Mouse (Mus musculus) forelimb bud, embryonic 11.5 days (tissue): Measurements from ENCODE around the gene Anxa2.

ENCODE experiments used
- DNase-seq: peaks from one replicate; pipeline ENCODE4 v3.0.0-alpha.2; 2012; ENCODE audit warnings: low read depth, low spot score

The Anxa2 gene

GRCm38 (mm10) chr9:69453066-69453900, at the start of gene Anxa2:
Anxa2 (plus strand) TSS chr9:69453620.
- DNase-seq = peak; percentile 65

- DNase-seq = no peak
These were observed 48.7 kb upstream of the Anxa2 start for GRCm38 (mm10) chr9:69404671-69405070.

- DNase-seq = no peak
These were observed 33.9 kb upstream of the Anxa2 start for GRCm38 (mm10) chr9:69419476-69419875.

- DNase-seq = no peak
These were observed 22.9 kb upstream of the Anxa2 start for GRCm38 (mm10) chr9:69430531-69430930.

GRCm38 (mm10) chr9:69431863-69432555, 21.4 kb upstream of the Anxa2 start:
- peak; percentile 65 for DNase-seq

GRCm38 (mm10) chr9:69435194-69435593, 18.2 kb upstream of the Anxa2 start:
- DNase-seq = no peak

- no peak for DNase-seq
These were observed 17.8 kb upstream of the Anxa2 start for GRCm38 (mm10) chr9:69435662-69436061.

- DNase-seq = no peak
These were observed 13.5 kb upstream of the Anxa2 start for GRCm38 (mm10) chr9:69439805-69440357.

- DNase-seq = no peak
These were observed 10.9 kb upstream of the Anxa2 start for GRCm38 (mm10) chr9:69442471-69443038.

GRCm38 (mm10) chr9:69443203-69443602, 10.2 kb upstream of the Anxa2 start:
- no peak for DNase-seq

- DNase-seq = no peak
These were observed 4.6 kb upstream of the Anxa2 start for GRCm38 (mm10) chr9:69448801-69449200.

GRCm38 (mm10) chr9:69450636-69451035, 2.8 kb upstream of the Anxa2 start:
- DNase-seq = no peak

GRCm38 (mm10) chr9:69451886-69452810, 1.3 kb upstream of the Anxa2 start:
- no peak for DNase-seq

- no peak for DNase-seq
These were observed 664 bp downstream of the Anxa2 start for GRCm38 (mm10) chr9:69453901-69454666.

- no peak for DNase-seq
These were observed 1.3 kb downstream of the Anxa2 start for GRCm38 (mm10) chr9:69454691-69455090.

- no peak for DNase-seq
These were observed 2.0 kb downstream of the Anxa2 start for GRCm38 (mm10) chr9:69455391-69455790.

- no peak for DNase-seq
These were observed 3.1 kb downstream of the Anxa2 start for GRCm38 (mm10) chr9:69456406-69457075.

GRCm38 (mm10) chr9:69457143-69457542, 3.7 kb downstream of the Anxa2 start:
- DNase-seq = no peak

GRCm38 (mm10) chr9:69457747-69458625, 4.6 kb downstream of the Anxa2 start:
- peak; percentile 73 for DNase-seq
